Mouse (Mus musculus) embryonic facial prominence, embryonic 14.5 days (tissue): ENCODE measurements around the gene Olfr958. TPM values are rescaled to one million over a fixed set of nuclear protein-coding genes. Genes with fewer than 3 reads are reported as not detected.

ENCODE experiments used
- ATAC-seq: fragments of 200-750 bp; cut with Nextera tagmentation; 2 replicates; pipeline ENCODE4 v1.8.0; 2017; ENCODE audit warnings: low read depth, moderate number of reproducible peaks, moderate TSS enrichment
- DNase-seq: peaks from one replicate; pipeline ENCODE4 v3.0.0-alpha.2; 2015; ENCODE audit warnings: low spot score
- H3K27ac ChIP-seq: fragments of 300-500 bp; sonication (generic); replicated peaks from 2 replicates; pipeline ENCODE4 v1.5.1; 2014; ENCODE audit warnings: low read depth, mild to moderate bottlenecking, low read length, moderate library complexity
- H3K27me3 ChIP-seq: fragments of 300-500 bp; sonication (generic); replicated peaks from 2 replicates; pipeline ENCODE4 v1.6.1; 2014; ENCODE audit warnings: low read length; ENCODE audit not compliant: control insufficient read depth, insufficient read depth
- H3K36me3 ChIP-seq: fragments of 300-500 bp; sonication (generic); 2 replicates; pipeline ENCODE4 v1.6.1; 2014; ENCODE audit warnings: low read length, mixed read lengths; ENCODE audit not compliant: control insufficient read depth, insufficient read depth
- H3K4me1 ChIP-seq: fragments of 300-500 bp; sonication (generic); 2 replicates; pipeline ENCODE4 v1.6.1; 2014; ENCODE audit warnings: antibody characterized with exemption, low read length; ENCODE audit not compliant: control insufficient read depth, insufficient read depth
- H3K4me2 ChIP-seq: fragments of 300-500 bp; sonication (generic); 2 replicates; pipeline ENCODE4 v1.6.1; 2014; ENCODE audit warnings: low read depth, mild to moderate bottlenecking, low read length, moderate library complexity, mixed read lengths
- H3K4me3 ChIP-seq: fragments of 300-500 bp; sonication (generic); 2 replicates; pipeline ENCODE4 v1.5.1; 2014; ENCODE audit warnings: low read depth, mild to moderate bottlenecking, low read length
- H3K9ac ChIP-seq: fragments of 300-500 bp; sonication (generic); 2 replicates; pipeline ENCODE4 v1.6.1; 2014; ENCODE audit warnings: low read depth, mild to moderate bottlenecking, low read length, moderate library complexity, mixed read lengths
- H3K9me3 ChIP-seq: fragments of 300-500 bp; sonication (generic); 2 replicates; pipeline ENCODE4 v1.6.1; 2016; ENCODE audit warnings: low read length; ENCODE audit not compliant: control insufficient read depth
- WGBS: fragments of 180-500 bp; shearing (Covaris S2); extraction: QIAGEN DNeasy Blood & Tissue Kit; methylation state at CpG from one replicate; pipeline ENCODE4 v1.1.7; 2014; 5-methylcytosine and 5-hydroxymethylcytosine counted together
- polyA plus RNA-seq: library from polyadenylated mRNA; unstranded; fragments of >200 nt; fragmentation: Nextera tagmentation; extraction: Ambion mirVana; gene quantifications from 2 replicates; pipeline ENCODE4 v1.2.1, GENCODE M21; 2014

Olfr958 gene
- polyA plus RNA-seq, 1 experiment from 2014 or later: 0.18 TPM

- whole genome bisulfite sequencing: 32% methylated on average over 1 of the region's 1 CpGs
- Histone ChIP-seq H3K9ac (no peak overlapping the region), H3K4me1 (no peaks in the 10 kb centered on the region), H3K9me3 (no peaks in the 10 kb centered on the region), H3K36me3 (no peaks in the 10 kb centered on the region), H3K27ac (no peak overlapping the region; the same call in 1 of the 2 replicates), H3K4me3 (no peak overlapping the region), H3K4me2 (no peak overlapping the region), H3K27me3 (no peaks in the 10 kb centered on the region)
- ATAC-seq (peak; percentile 33; the same call in 1 of the 2 replicates), DNase-seq (peak; percentile 84)
These were observed 30.1 kb downstream of the Olfr958 start for GRCm38 (mm10) chr9:39523616-39524285.

- Histone ChIP-seq H3K4me2 (no peak overlapping the region), H3K9me3 (no peaks in the 10 kb centered on the region), H3K27ac (no peak overlapping the region), H3K36me3 (no peaks in the 10 kb centered on the region), H3K9ac (no peak overlapping the region), H3K4me1 (no peaks in the 10 kb centered on the region), H3K27me3 (no peaks in the 10 kb centered on the region), H3K4me3 (no peak overlapping the region)
- peak; percentile 82 for DNase-seq
- peak; percentile 79; the same call in 1 of the 2 replicates for ATAC-seq
These were observed 35.3 kb downstream of the Olfr958 start for GRCm38 (mm10) chr9:39518595-39518994.

- Histone ChIP-seq H3K9me3 (no peaks in the 10 kb centered on the region), H3K9ac (no peak within 1 kb of the TSS), H3K27ac (no peak within 1 kb of the TSS), H3K4me1 (no peaks in the 10 kb centered on the region), H3K4me2 (no peak within 1 kb of the TSS), H3K4me3 (no peak within 1 kb of the TSS), H3K27me3 (no peaks in the 10 kb centered on the region), H3K36me3 (no peaks in the 10 kb centered on the region)
- 39% methylated on average over 3 of the region's 3 CpGs for WGBS
- peak; percentile 84 for DNase-seq
- ATAC-seq: peak; percentile 41; the same call in 1 of the 2 replicates
These were observed 38.3 kb downstream of the Olfr958 start, which contains the start of gene Olfr957 for GRCm38 (mm10) chr9:39515531-39515930. Gene Olfr957, minus strand, starts transcription at chr9:39515809.

GRCm38 (mm10) chr9:39509412-39509811 is 44.4 kb downstream of the Olfr958 start:
- ATAC-seq (no peak), DNase-seq (no peak)
- Histone ChIP-seq H3K9me3 (no peaks in the 10 kb centered on the region), H3K27me3 (no peaks in the 10 kb centered on the region), H3K9ac (no peak overlapping the region), H3K4me2 (no peak overlapping the region), H3K36me3 (no peaks in the 10 kb centered on the region), H3K4me3 (no peak overlapping the region), H3K4me1 (no peaks in the 10 kb centered on the region), H3K27ac (no peak overlapping the region)
- WGBS: 83% methylated on average over 9 of the region's 9 CpGs

- DNase-seq (peak; percentile 84), ATAC-seq (peak; percentile 63; the same call in 1 of the 2 replicates)
- 9% methylated on average over 6 of the region's 6 CpGs for WGBS
These were observed 44.9 kb downstream of the Olfr958 start for GRCm38 (mm10) chr9:39508998-39509397.

More at GRCm38 (mm10) chr9:39508998-39509397, 44.9 kb downstream of the Olfr958 start:
- Histone ChIP-seq H3K27ac (no peak overlapping the region), H3K4me3 (no peak overlapping the region), H3K36me3 (no peaks in the 10 kb centered on the region), H3K27me3 (no peaks in the 10 kb centered on the region), H3K9me3 (no peaks in the 10 kb centered on the region), H3K4me1 (no peaks in the 10 kb centered on the region), H3K9ac (no peak overlapping the region), H3K4me2 (no peak overlapping the region)

Other genes with a start within 250 kb of the Olfr958 start
- not detected in 2 replicates for gene Olfr948, start 228.0 kb downstream of the Olfr958 start, polyA plus RNA-seq
- gene Olfr951, start 166.6 kb downstream of the Olfr958 start, polyA plus RNA-seq: 0.17 TPM in 1 of 2 replicates, not detected in the other
- gene Olfr952, start 126.9 kb downstream of the Olfr958 start, polyA plus RNA-seq: not detected in 2 replicates
- gene Olfr954, start 97.4 kb downstream of the Olfr958 start, polyA plus RNA-seq: not detected in 2 replicates
- 0.18 TPM in 1 of 2 replicates, not detected in the other for gene Olfr955, start 82.1 kb downstream of the Olfr958 start, polyA plus RNA-seq
- not detected in 2 replicates for gene Olfr44, start 60.1 kb downstream of the Olfr958 start, polyA plus RNA-seq
- 0.14 and 0.42 TPM in 2 replicates for gene Olfr957, start 38.2 kb downstream of the Olfr958 start, polyA plus RNA-seq
- not detected in 2 replicates for gene Olfr959, start 21.5 kb upstream of the Olfr958 start, polyA plus RNA-seq
- gene AW551984, start 50.3 kb upstream of the Olfr958 start, polyA plus RNA-seq: 165 and 171 TPM in 2 replicates
- gene Olfr148, start 56.6 kb upstream of the Olfr958 start, polyA plus RNA-seq: not detected in 2 replicates
- not detected in 2 replicates for gene Olfr960, start 67.3 kb upstream of the Olfr958 start, polyA plus RNA-seq
- not detected in 2 replicates for gene Olfr961, start 91.0 kb upstream of the Olfr958 start, polyA plus RNA-seq
- gene Olfr963, start 113.2 kb upstream of the Olfr958 start, polyA plus RNA-seq: not detected in 2 replicates
- not detected in 2 replicates for gene Olfr149, start 153.1 kb upstream of the Olfr958 start, polyA plus RNA-seq
- gene Olfr965, start 157.3 kb upstream of the Olfr958 start, polyA plus RNA-seq: not detected in 2 replicates
- not detected in 2 replicates for gene Olfr150, start 176.9 kb upstream of the Olfr958 start, polyA plus RNA-seq
- not detected in 2 replicates for gene Olfr967, start 192.2 kb upstream of the Olfr958 start, polyA plus RNA-seq
- gene Olfr968, start 229.2 kb upstream of the Olfr958 start, polyA plus RNA-seq: not detected in 2 replicates
- 0.13 TPM in 1 of 2 replicates, not detected in the other for gene Olfr969, start 236.9 kb upstream of the Olfr958 start, polyA plus RNA-seq